Mouse (Mus musculus) adrenal gland, postnatal 36 days (tissue): Measurements from ENCODE around the gene Olfr641. TPM values are rescaled to one million over a fixed set of nuclear protein-coding genes. Genes with fewer than 3 reads are reported as not detected.

Experiments used
- DNase-seq, 2 experiments: peaks; one replicate each; pipeline ENCODE4 v3.0.0; 2021; ENCODE audit warnings: mixed read lengths in 1 of 2
- long read RNA-seq, 2 experiments: library from polyadenylated mRNA; stranded (forward); transcript quantifications; one replicate each; pipeline ENCODE4 v2.0.0; 2021; ENCODE audit warnings: borderline sequencing depth in 2 of 2
- total RNA-seq, 2 experiments: library from RNA; stranded (reverse); gene quantifications; 2 replicates each; pipeline ENCODE4 v1.2.3; 2021

The Olfr641 gene
- not detected for total RNA-seq
- long read RNA-seq, experiment 1, result 0 reads
- long read RNA-seq, experiment 2, result 0 reads

DNA sequence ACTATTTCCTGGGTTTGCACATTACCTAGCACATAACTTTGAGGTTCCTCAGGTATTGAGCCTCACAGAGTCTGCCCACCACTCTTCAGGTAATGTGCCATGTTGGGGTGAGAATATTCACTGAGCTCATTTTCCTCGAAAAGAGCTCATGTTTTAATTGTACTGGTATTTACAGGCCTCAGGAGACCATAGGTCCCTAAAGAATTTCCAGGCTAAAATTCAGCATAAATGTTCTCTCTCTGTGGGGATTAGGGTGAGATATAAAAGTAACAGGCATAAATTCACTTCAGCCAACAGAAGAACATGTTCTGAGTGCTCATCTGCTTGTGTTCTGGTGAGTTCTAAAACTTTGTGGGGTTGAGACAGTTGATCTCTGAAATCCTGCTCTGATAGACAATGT lies at the start of gene Olfr641:
Gene Olfr641, plus strand, starts transcription at position 301 of the 400 bp plus-strand sequence.
- no peak for DNase-seq

DNA sequence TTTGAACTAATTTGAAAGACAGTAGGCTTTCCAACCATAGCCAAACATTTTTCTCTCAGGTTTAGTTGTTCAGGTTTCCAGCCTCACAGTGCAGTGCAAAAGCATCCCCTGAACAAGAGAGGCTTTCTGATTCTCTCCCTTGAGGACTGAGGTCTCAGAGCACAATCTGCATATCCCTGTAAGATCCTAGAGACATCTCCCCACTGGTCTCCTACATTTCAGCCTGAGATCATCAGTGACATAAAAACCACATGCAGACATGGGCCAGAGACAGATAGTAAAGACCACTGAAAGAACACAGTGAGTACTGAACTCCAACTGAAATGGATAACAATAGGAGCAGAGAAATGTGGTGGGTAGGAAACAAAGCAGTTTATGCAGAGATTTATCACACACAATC lies 36.8 kb upstream of the Olfr641 start, which contains the start of gene Olfr638:
Gene Olfr638, plus strand, starts transcription at position 301 of the 400 bp plus-strand sequence.
- no peak for DNase-seq

DNA sequence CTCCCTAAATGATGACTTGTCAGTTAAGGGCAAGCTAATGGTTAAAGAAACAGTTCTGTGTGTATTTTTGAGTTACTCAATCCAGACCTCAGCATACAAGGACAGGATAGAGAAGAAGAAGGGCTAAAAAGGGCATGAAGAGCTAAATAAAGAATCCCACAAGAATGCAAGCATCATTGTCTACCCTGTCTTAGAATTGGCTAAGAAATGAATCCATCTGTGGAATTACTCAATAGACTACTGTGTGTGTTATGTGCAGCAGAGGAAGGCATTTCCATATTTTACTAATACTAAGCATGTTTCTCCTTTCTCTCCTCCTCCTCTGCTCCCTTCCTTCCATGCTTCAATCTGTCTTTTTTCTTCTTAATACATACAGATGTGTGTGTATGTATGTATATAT lies 36.1 kb upstream of the Olfr641 start:
- no peak for DNase-seq

DNA sequence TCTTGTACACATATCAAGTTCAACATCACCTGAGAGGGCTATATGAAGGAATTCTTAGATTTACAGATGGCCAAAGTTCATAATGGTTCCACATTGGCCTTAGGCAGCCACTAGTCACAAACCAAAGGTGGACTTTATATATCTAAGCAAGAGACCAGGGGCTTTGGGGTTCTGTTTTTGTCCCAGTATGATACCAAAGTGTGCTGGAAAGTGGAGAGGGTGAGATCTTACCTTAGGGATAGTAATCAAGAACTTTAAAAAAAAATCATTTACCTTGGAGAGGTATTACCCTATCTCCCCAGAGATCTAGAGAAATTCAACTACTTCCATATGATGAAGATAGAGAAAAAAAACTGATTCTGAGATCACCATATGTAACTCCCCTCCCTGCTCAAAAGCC lies 18.0 kb upstream of the Olfr641 start, which contains the start of gene Olfr639:
Gene Olfr639, minus strand, starts transcription at position 101 of the 400 bp plus-strand sequence.
- no peak for DNase-seq

DNA sequence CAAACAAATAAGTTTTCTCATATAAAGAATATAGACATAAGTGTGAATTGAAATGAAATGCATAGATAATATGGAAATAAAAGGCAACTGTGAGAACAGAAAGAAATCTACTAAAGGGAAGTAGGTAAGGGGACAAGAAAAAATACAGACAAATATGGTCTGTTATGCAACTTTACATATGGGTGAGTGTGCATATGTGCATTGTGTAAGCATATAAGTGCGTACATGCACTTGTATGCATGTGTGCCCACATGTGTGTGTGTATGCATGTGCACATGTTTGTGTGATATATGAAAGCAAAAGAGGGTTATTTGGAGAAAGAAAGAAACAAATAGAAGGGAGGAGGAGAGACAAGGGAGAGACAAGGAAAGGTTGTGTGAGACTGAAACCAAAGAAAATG lies 16.3 kb upstream of the Olfr641 start:
- no peak for DNase-seq

DNA sequence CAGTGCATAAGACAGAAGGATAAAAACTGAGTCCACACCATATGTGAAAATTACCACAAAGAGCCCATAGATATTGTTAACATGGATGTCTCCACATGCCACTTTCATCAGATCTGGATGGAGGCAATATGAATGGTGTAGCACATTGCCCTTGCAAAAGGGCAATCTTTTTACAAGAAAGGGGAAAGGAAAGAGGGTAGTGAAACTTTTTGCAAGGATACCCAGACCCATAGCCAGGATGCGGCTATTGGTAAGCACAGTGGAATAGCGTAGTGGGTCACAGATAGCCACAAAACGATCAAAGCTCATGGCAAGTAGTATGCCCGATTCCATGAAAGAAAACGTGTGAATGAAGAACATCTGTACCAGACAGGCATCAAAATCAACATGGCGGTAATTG lies 13.6 kb upstream of the Olfr641 start:
- DNase-seq, result no peak

DNA sequence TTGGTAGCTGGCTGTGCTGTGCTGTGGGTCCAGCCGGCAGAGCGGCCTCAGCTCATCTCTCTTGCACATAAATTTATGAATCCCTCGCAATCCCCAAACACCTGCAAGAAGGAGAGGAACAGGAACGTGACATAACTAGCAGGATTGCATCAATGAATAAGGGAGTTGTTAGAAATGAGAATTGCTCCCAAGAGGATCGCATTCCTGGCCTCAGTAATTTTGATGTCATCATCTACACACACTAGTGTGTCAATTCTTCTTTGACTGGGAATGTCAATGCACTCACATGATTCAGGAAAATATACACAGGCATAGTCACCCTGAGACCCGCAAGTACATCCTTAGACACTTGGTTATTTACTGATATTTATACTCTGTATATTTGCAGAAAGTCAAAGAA lies 9.8 kb upstream of the Olfr641 start, which contains the start of gene Olfr640:
Gene Olfr640, minus strand, starts transcription at position 101 of the 400 bp plus-strand sequence.
- DNase-seq, result no peak

DNA sequence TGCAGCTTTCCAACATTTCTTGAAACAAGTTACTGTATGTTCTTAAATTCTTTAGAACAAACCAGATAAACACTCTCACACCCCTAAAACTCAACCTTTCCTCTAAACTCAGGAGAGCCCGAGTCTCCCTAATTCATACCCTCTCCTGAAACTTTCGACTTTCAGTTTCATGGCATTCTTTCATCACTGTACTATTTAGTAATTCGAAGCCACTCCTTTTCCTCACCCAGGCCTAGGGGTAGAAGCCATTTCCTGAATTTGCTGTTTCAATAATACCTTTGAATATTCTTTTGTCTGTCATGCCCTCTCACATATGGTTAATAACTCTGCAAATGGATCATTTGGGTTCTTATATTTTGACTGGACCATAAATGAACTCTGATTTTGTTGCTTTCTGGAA lies 8.3 kb upstream of the Olfr641 start:
- DNase-seq, result no peak

DNA sequence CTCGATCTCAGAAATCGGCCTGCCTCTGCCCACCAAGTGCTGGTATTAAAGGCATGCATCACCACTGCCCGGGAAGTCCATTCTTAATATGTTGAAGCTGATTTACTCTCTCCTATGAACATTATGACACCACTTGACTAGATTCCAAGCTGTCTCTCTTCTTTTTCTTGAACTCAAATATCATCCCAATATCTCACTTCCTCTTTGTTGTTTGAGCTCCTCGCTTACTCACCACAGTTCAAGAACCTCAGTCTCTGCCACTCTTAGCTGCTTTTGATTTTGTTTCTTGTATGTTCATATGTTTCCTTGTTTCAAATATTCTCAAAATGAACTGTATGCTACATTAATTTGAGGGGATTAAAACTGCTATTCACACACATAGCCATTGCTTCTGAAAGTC lies 15.5 kb downstream of the Olfr641 start:
- DNase-seq, result no peak

DNA sequence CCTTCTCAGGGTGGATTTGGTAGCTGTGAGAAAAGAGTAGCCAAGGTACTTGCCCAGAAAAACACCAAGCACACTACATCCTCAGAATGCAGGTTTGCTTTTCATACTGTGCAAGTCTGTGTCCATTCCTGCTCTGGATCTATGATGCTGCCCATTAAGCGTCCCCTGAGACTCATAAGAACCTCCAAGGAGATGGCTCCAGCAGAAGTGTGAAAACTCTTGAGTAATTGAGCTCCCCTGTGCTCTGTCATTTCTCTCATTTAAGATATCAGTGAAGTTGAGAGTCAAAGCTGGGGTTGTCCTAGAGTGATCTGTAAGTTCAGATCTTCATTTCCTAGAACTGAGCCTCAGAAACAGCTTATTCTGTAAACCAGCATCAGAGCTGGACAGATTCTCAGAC lies 17.3 kb downstream of the Olfr641 start, which contains the start of gene Olfr642:
Gene Olfr642, minus strand, starts transcription at position 101 of the 400 bp plus-strand sequence.
- no peak for DNase-seq

DNA sequence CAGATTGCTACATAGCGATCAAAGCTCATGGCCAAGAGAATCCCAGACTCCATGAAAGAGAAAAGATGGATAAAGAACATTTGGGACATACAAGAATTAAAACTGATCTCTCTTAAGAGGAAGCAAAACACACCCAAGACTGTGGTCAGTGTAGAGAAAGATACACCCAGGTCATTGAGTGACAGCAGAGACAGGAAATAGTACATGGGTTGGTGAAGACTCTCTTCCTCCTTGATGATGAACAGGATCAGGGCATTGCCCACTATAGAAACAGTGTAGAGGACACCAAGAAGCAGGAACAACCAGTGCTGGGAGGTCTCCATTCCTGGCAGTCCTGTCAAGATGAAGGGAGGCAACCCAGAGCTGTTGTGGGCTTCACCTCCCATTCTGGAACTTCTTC lies 24.0 kb downstream of the Olfr641 start:
- no peak for DNase-seq

DNA sequence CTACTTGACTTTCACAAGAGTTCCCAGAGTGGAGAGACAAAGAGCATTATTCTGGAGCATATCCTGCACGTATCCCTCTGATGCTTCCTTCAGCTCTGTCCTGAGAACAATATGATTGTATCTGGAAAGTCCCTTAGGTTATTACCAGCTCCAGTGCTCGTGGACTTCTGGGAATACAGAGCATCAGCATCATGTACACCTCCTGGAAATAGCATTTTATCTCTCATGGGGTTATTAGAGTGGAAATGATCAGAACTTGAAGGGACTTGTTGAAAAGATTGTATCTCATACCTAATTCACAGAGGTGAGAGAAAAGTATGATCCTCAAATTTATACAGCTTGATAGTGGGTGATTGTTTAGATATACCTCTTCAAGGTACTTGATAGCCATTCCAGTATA lies 26.1 kb downstream of the Olfr641 start, which contains the start of gene 4930516K23Rik:
Gene 4930516K23Rik, minus strand, starts transcription at position 101 of the 400 bp plus-strand sequence.
- DNase-seq, result no peak

DNA sequence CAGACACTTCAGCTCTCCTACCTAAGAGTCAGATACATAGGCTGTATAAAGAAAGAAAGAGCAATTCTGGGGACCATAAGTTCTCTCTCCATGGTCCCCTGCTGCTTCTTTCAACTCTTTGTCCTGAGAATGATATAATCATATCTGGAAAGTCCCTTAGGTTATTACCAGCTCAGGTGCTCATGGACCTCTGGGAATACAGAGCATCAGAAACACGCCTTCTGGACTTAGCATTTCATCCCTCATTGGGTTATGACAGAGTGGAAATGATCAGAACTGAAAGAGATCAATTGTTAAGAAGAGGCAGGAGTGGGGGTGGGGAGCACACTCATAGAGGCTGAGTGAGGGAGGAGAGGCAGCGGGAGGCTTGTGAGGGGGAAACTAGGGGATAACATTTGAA lies 36.5 kb downstream of the Olfr641 start, which contains the start of gene Olfr644:
Gene Olfr644, minus strand, starts transcription at position 101 of the 400 bp plus-strand sequence.
- DNase-seq, result no peak

DNA sequence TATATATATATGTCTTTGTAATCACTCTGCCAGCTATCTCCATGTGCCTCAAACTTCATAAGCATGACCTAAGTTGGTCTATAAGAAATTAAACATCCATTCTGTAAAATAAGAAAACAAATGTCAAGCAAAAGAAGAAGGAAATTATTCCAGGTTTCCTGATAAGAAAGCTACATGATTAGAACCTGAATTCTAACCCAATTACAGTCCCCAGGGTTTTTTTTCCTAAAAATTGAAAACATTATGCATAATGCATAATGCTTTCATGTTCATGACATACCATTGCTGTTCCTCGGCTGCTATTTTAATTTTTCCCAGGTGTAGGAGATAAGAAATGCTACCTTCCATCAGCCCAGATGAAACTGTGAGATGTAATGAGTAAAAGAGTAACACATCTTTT lies 50.1 kb downstream of the Olfr641 start, which contains the start of gene Olfr645:
Gene Olfr645, minus strand, starts transcription at position 101 of the 400 bp plus-strand sequence.
- DNase-seq, result no peak

Other genes with a start within 250 kb of the Olfr641 start
- not detected for gene Olfr67, start 243.6 kb upstream of the Olfr641 start, total RNA-seq
- gene Hbb-bt, start 221.4 kb upstream of the Olfr641 start, total RNA-seq, result 100 to 1,000 TPM; 243 to 471 TPM
- 1,000 to 10,000 TPM; 1,998 to 3,266 TPM for gene Hbb-bs, start 207.3 kb upstream of the Olfr641 start, total RNA-seq
- gene Hbb-bh2, start 194.9 kb upstream of the Olfr641 start, total RNA-seq, result not detected
- gene Hbb-bh1, start 192.3 kb upstream of the Olfr641 start, total RNA-seq, result not detected
- not detected for gene Hbb-y, start 182.2 kb upstream of the Olfr641 start, total RNA-seq
- not detected for gene Olfr66, start 149.2 kb upstream of the Olfr641 start, total RNA-seq
- not detected for gene Olfr64, start 141.0 kb upstream of the Olfr641 start, total RNA-seq
- gene Olfr65, start 132.0 kb upstream of the Olfr641 start, total RNA-seq, result not detected
- not detected for gene Olfr631, start 106.6 kb upstream of the Olfr641 start, total RNA-seq
- gene Olfr632, start 101.1 kb upstream of the Olfr641 start, total RNA-seq, result not detected
- not detected for gene Olfr633, start 91.0 kb upstream of the Olfr641 start, total RNA-seq
- not detected for gene Olfr635, start 64.3 kb upstream of the Olfr641 start, total RNA-seq
- gene Olfr638, start 36.7 kb upstream of the Olfr641 start, total RNA-seq, result not detected
- gene Olfr639, start 18.1 kb upstream of the Olfr641 start, total RNA-seq, result not detected
- not detected for gene Olfr640, start 9.9 kb upstream of the Olfr641 start, total RNA-seq
- not detected for gene Olfr642, start 17.2 kb downstream of the Olfr641 start, total RNA-seq
- gene 4930516K23Rik, start 26.0 kb downstream of the Olfr641 start, total RNA-seq, result not detected
- gene Olfr644, start 36.4 kb downstream of the Olfr641 start, total RNA-seq, result not detected
- gene Olfr645, start 50.0 kb downstream of the Olfr641 start, total RNA-seq, result not detected
- not detected for gene Olfr646, start 69.4 kb downstream of the Olfr641 start, total RNA-seq
- not detected for gene Ubqln5, start 94.4 kb downstream of the Olfr641 start, total RNA-seq
- not detected for gene Olfr643, start 102.0 kb downstream of the Olfr641 start, total RNA-seq
- gene Ubqln3, start 107.8 kb downstream of the Olfr641 start, total RNA-seq, result not detected
- gene Ubqlnl, start 115.1 kb downstream of the Olfr641 start, total RNA-seq, result not detected
- not detected for gene Olfm5, start 129.4 kb downstream of the Olfr641 start, total RNA-seq
- not detected for gene Olfr648, start 147.9 kb downstream of the Olfr641 start, total RNA-seq
- gene Olfr649, start 160.5 kb downstream of the Olfr641 start, total RNA-seq, result not detected
- under 1 TPM; 0.26 to 0.36 TPM for gene Trim6, start 183.3 kb downstream of the Olfr641 start, total RNA-seq
- gene Trim34a, start 209.0 kb downstream of the Olfr641 start, total RNA-seq, result 10 to 100 TPM in 1 of 2 experiments, 1 to 10 TPM in 1; 7.3 to 10.5 TPM